In the genomic region with DNA sequence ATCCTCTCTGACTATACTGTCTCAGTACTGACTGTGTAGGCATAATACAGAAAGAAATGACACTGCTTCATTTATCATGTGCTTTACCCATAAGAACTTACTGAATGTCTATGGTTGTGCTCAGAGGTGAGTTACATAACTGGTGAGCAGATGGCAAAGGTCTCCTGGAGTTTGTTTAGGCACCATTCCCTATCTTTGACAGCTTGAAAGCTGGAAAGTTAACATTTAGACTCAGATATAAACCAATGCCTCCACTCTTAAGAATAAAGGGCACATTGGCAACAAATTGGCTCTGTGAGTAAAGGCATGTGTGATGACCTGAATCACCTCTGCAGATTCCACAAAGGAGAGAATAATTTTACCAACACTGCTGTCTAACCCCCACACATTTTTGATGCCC, we compare ENCODE assay signal across 23 mouse cellular contexts.
DNase-seq lines count a peak whose midpoint lies in the region; ATAC-seq and TF ChIP-seq lines count a peak whose summit lies in the region.
"Had no signal": no experiment of that assay in that cellular context is flagged by ENCODE, and none has a peak within 500 bp of the region (broad histone marks: within the 10 kb centered on the region; RNA-seq: fewer than 3 reads in every experiment).

No protein-coding gene starts in this region.

- no peak overlapping the region for H3K4me3 ChIP-seq in liver, postnatal 0 days (ENCODE audit: low read depth, low read length)
- H3K4me3 ChIP-seq in liver, embryonic 12.5 days, result no peak overlapping the region
- H3K4me3 ChIP-seq: embryonic facial prominence, embryonic 10.5 days; embryonic facial prominence, embryonic 12.5 days; forebrain, embryonic 13.5 days; forebrain, embryonic 15.5 days had no signal

- H3K9ac ChIP-seq in liver, postnatal 0 days (replicated peaks), result no peak overlapping the region
- H3K9ac ChIP-seq in liver, embryonic 12.5 days, result no peak overlapping the region
- H3K9ac ChIP-seq: embryonic facial prominence, embryonic 12.5 days; forebrain, embryonic 13.5 days; forebrain, embryonic 15.5 days; forebrain, postnatal 0 days had no signal

- H3K36me3 ChIP-seq in liver, postnatal 0 days (replicated peaks; ENCODE audit: insufficient read depth, low read length), result no peaks in the 10 kb centered on the region
- no peaks in the 10 kb centered on the region for H3K36me3 ChIP-seq in liver, embryonic 12.5 days
- H3K36me3 ChIP-seq: embryonic facial prominence, embryonic 10.5 days; embryonic facial prominence, embryonic 12.5 days; forebrain, embryonic 15.5 days; G1E had no signal

- no peak overlapping the region for H3K27ac ChIP-seq in liver, postnatal 0 days (ENCODE audit: low read depth)
- no peak overlapping the region for H3K27ac ChIP-seq in liver, embryonic 12.5 days
- H3K27ac ChIP-seq: embryonic facial prominence, embryonic 10.5 days; embryonic facial prominence, embryonic 12.5 days; forebrain, embryonic 13.5 days; forebrain, embryonic 15.5 days had no signal

- ATAC-seq in liver, postnatal 0 days, result 0 out of 2 replicates have a peak, but pooled peaks have one; percentile 31
- no peak for ATAC-seq in liver, embryonic 12.5 days
- ATAC-seq: activated CD4-positive, CD25-positive, alpha-beta regulatory T cell, adult 4 months; CD4-positive, CD25-positive, alpha-beta regulatory T cell, adult 4 months; forebrain, embryonic 13.5 days; forebrain, embryonic 15.5 days; forebrain, postnatal 0 days; Patski had no signal

- peak; percentile 7 to 10 for DNase-seq in cerebellum, postnatal 10 days
- DNase-seq in cerebellum, postnatal 36 days, result no peak
- peak; percentile 3 for DNase-seq in kidney, adult 9 months
- no peak for DNase-seq in kidney, postnatal 14 days
- no peak for DNase-seq in liver, postnatal 0 days
- DNase-seq in layer of hippocampus, adult 11-12 months (ENCODE audit: low spot score), result no peak
- DNase-seq: adrenal gland, adult 2 months; adrenal gland, postnatal 10 days; adrenal gland, postnatal 25 days; B cell, adult 2 months; cerebellum, adult 11-12 months; cerebellum, adult 9-10 months; forebrain, postnatal 0 days had no signal

- TF ChIP-seq CTCF in liver, postnatal 0 days (IDR thresholded peaks at IDR 0.05; ENCODE audit: low read depth), result no peak

- TF ChIP-seq EP300 in liver, postnatal 0 days (IDR thresholded peaks at IDR 0.05; ENCODE audit: low read depth), result no peak

- no peak overlapping the region for H3K4me2 ChIP-seq in liver, postnatal 0 days (ENCODE audit: low read depth, low read length)
- no peak overlapping the region for H3K4me2 ChIP-seq in liver, embryonic 12.5 days
- H3K4me2 ChIP-seq: embryonic facial prominence, embryonic 12.5 days; forebrain, embryonic 13.5 days; forebrain, embryonic 15.5 days had no signal

- H3K4me1 ChIP-seq in liver, postnatal 0 days (ENCODE audit: insufficient read depth), result no peaks in the 10 kb centered on the region
- no peaks in the 10 kb centered on the region for H3K4me1 ChIP-seq in liver, embryonic 12.5 days
- H3K4me1 ChIP-seq: embryonic facial prominence, embryonic 10.5 days; embryonic facial prominence, embryonic 12.5 days; forebrain, embryonic 13.5 days; forebrain, embryonic 15.5 days had no signal

- H3K9me3 ChIP-seq in liver, postnatal 0 days (ENCODE audit: low read length), result no peaks in the 10 kb centered on the region
- no peaks in the 10 kb centered on the region for H3K9me3 ChIP-seq in liver, embryonic 12.5 days (replicated peaks)
- H3K9me3 ChIP-seq: embryonic facial prominence, embryonic 12.5 days; forebrain, embryonic 13.5 days; forebrain, embryonic 15.5 days; G1E had no signal

- no peaks in the 10 kb centered on the region for H3K27me3 ChIP-seq in liver, postnatal 0 days (ENCODE audit: insufficient read depth, low read length)
- H3K27me3 ChIP-seq in liver, embryonic 12.5 days (replicated peaks), result no peaks in the 10 kb centered on the region
- H3K27me3 ChIP-seq: CH12.LX; embryonic facial prominence, embryonic 12.5 days; forebrain, embryonic 13.5 days; forebrain, embryonic 15.5 days; Patski had no signal

Comparison
In these comparisons a context has a peak if more than half of its experiments do, and no peak if none do; other contexts are left out.
1. DNase-seq: peak in cerebellum, postnatal 10 days (2 of 2) and kidney, adult 9 months (single experiment); none in cerebellum, postnatal 36 days (0 of 2), kidney, postnatal 14 days (single experiment), liver, postnatal 0 days (single experiment) and layer of hippocampus, adult 11-12 months (single experiment).